Mouse (Mus musculus): ENCODE results near the gene Slc22a13. TPM values are rescaled to one million over a fixed set of nuclear protein-coding genes. Genes with fewer than 3 reads are reported as not detected.
A peak's percentile ranks its signal among the peaks of the same experiment; 100 is the strongest.

Slc22a13 gene
- total RNA-seq, 2 experiments from 2014 or later, result not detected

- DNase-seq (ENCODE audit: extremely low spot score in 1 of 2, low spot score in 1 of 2), result no peak
These were observed 5.3 kb downstream of the Slc22a13 start for GRCm38 (mm10) chr9:119203617-119204016.

- no peak for DNase-seq (ENCODE audit: extremely low spot score in 1 of 2, low spot score in 1 of 2)
These were observed 7.2 kb downstream of the Slc22a13 start for GRCm38 (mm10) chr9:119201653-119202052.

GRCm38 (mm10) chr9:119199151-119199861 is 9.6 kb downstream of the Slc22a13 start:
- DNase-seq (ENCODE audit: extremely low spot score in 1 of 2, low spot score in 1 of 2), result no peak

GRCm38 (mm10) chr9:119192202-119192990 is 16.5 kb downstream of the Slc22a13 start:
- peak in 1 of 2 experiments; percentile 48 for DNase-seq (ENCODE audit: extremely low spot score in 1 of 2, low spot score in 1 of 2)

GRCm38 (mm10) chr9:119181241-119181728 is 27.6 kb downstream of the Slc22a13 start:
- DNase-seq (ENCODE audit: extremely low spot score in 1 of 2, low spot score in 1 of 2), result no peak

- no peak for DNase-seq (ENCODE audit: extremely low spot score in 1 of 2, low spot score in 1 of 2)
These were observed 29.6 kb downstream of the Slc22a13 start for GRCm38 (mm10) chr9:119179292-119179691.

GRCm38 (mm10) chr9:119167608-119168007 is 41.3 kb downstream of the Slc22a13 start:
- DNase-seq (ENCODE audit: extremely low spot score in 1 of 2, low spot score in 1 of 2), result no peak

GRCm38 (mm10) chr9:119165548-119165947 is 43.4 kb downstream of the Slc22a13 start:
- no peak for DNase-seq (ENCODE audit: extremely low spot score in 1 of 2, low spot score in 1 of 2)

GRCm38 (mm10) chr9:119164743-119165142 is 44.2 kb downstream of the Slc22a13 start:
- no peak for DNase-seq (ENCODE audit: extremely low spot score in 1 of 2, low spot score in 1 of 2)

GRCm38 (mm10) chr9:119160689-119161088 is 48.2 kb downstream of the Slc22a13 start:
- no peak for DNase-seq (ENCODE audit: extremely low spot score in 1 of 2, low spot score in 1 of 2)

GRCm38 (mm10) chr9:119158861-119159260 is 50.0 kb downstream of the Slc22a13 start, which contains the start of gene Gm47289:
Gene Gm47289 (plus strand): TSS chr9:119159161.
- DNase-seq (ENCODE audit: extremely low spot score in 1 of 2, low spot score in 1 of 2), result no peak

- peak; percentile 46 to 78 for DNase-seq (ENCODE audit: extremely low spot score in 1 of 2, low spot score in 1 of 2)
These were observed 52.4 kb downstream of the Slc22a13 start, which contains the start of gene Acaa1b for GRCm38 (mm10) chr9:119156278-119157201. Gene Acaa1b (minus strand): TSS chr9:119157093.

GRCm38 (mm10) chr9:119155826-119156225 is 53.1 kb downstream of the Slc22a13 start:
- no peak for DNase-seq (ENCODE audit: extremely low spot score in 1 of 2, low spot score in 1 of 2)

GRCm38 (mm10) chr9:119155416-119155815 is 53.5 kb downstream of the Slc22a13 start:
- DNase-seq (ENCODE audit: extremely low spot score in 1 of 2, low spot score in 1 of 2), result no peak

GRCm38 (mm10) chr9:119151751-119152150 is 57.1 kb downstream of the Slc22a13 start:
- DNase-seq (ENCODE audit: extremely low spot score in 1 of 2, low spot score in 1 of 2), result no peak

- peak in 1 of 2 experiments; percentile 10 for DNase-seq (ENCODE audit: extremely low spot score in 1 of 2, low spot score in 1 of 2)
These were observed 59.3 kb downstream of the Slc22a13 start for GRCm38 (mm10) chr9:119149601-119150000.

- DNase-seq (ENCODE audit: extremely low spot score in 1 of 2, low spot score in 1 of 2), result no peak
These were observed 62.7 kb downstream of the Slc22a13 start for GRCm38 (mm10) chr9:119146098-119146770.

- DNase-seq (ENCODE audit: extremely low spot score in 1 of 2, low spot score in 1 of 2), result no peak
These were observed 63.3 kb downstream of the Slc22a13 start for GRCm38 (mm10) chr9:119145638-119146037.

GRCm38 (mm10) chr9:119145137-119145536 is 63.8 kb downstream of the Slc22a13 start:
- no peak for DNase-seq (ENCODE audit: extremely low spot score in 1 of 2, low spot score in 1 of 2)

- no peak for DNase-seq (ENCODE audit: extremely low spot score in 1 of 2, low spot score in 1 of 2)
These were observed 64.2 kb downstream of the Slc22a13 start for GRCm38 (mm10) chr9:119144696-119145095.
